In the genomic region with DNA sequence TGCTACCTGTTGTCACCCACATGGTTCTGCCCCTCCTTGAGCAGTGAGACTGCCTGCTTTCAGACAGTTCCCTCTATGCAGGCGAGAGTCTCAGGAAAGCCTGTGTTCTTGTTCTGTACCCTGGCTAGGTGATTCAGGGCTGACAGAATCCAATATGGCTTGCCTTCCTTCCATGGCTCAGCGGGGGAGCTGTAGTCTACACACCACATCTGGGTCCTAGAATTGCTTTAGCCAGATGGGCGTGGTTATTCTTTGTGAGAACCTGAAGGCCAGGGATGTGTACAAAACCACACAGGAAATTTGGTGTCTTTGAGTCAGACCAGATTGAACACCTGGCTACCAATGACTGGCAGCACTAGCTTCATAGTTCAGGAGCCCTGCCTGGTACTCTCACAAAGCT, we compare ENCODE assay signal across 12 mouse cellular contexts. TPM values are rescaled to one million over a fixed set of nuclear protein-coding genes. Genes with fewer than 3 reads are reported as not detected.
A peak's percentile ranks its signal among the peaks of the same experiment; 100 is the strongest.
DNase-seq lines count a peak whose midpoint lies in the region; ATAC-seq and TF ChIP-seq lines count a peak whose summit lies in the region.
"Had no signal": no experiment of that assay in that cellular context is flagged by ENCODE, and none has a peak within 500 bp of the region (broad histone marks: within the 10 kb centered on the region; RNA-seq: fewer than 3 reads in every experiment).

No protein-coding gene starts in this region.

- H3K27me3 ChIP-seq in kidney, postnatal 0 days (ENCODE audit: insufficient read depth, low read length): no peaks in the 10 kb centered on the region
- H3K27me3 ChIP-seq in MEL (ENCODE audit: control insufficient read depth in 1 of 2, insufficient read depth in 2 of 2, low read length in 2 of 2): no peaks in the 10 kb centered on the region
- no peaks in the 10 kb centered on the region for H3K27me3 ChIP-seq in embryonic facial prominence, embryonic 13.5 days

- H3K36me3 ChIP-seq in kidney, postnatal 0 days (ENCODE audit: insufficient read depth, low read length): no peaks in the 10 kb centered on the region
- H3K36me3 ChIP-seq in MEL (ENCODE audit: control insufficient read depth in 1 of 2, insufficient read depth in 2 of 2, low read length in 2 of 2): peaks cover 0 to 17% of the 10 kb centered on the region in 2 experiments; a peak in 2 of 4 replicates
- no peaks in the 10 kb centered on the region for H3K36me3 ChIP-seq in embryonic facial prominence, embryonic 13.5 days

- TF ChIP-seq CTCF in kidney, postnatal 0 days (IDR thresholded peaks at IDR 0.05; ENCODE audit: low read depth): no peak
- TF ChIP-seq CTCF in MEL (IDR thresholded peaks at IDR 0.05 in 2 of 3, conservative IDR thresholded peaks at IDR 0.05 in 1 of 3; ENCODE audit: control insufficient read depth in 1 of 3, insufficient read depth in 1 of 3, low read depth in 2 of 3, low read length in 3 of 3, poor library complexity in 1 of 3, severe bottlenecking in 1 of 3): no peak

- peaks cover 21% of the 10 kb centered on the region for H3K4me1 ChIP-seq in kidney, postnatal 0 days (replicated peaks; ENCODE audit: insufficient read depth, low read length)
- peaks cover 12 to 34% of the 10 kb centered on the region in 2 experiments for H3K4me1 ChIP-seq in MEL (ENCODE audit: control insufficient read depth in 1 of 2, insufficient read depth in 2 of 2, low read length in 2 of 2)
- H3K4me1 ChIP-seq in embryonic facial prominence, embryonic 13.5 days: peaks cover 29% of the 10 kb centered on the region

- no peaks in the 10 kb centered on the region for H3K79me2 ChIP-seq in MEL (ENCODE audit: control insufficient read depth, insufficient read depth, low read length, poor library complexity)

- TF ChIP-seq RAD21 in MEL (IDR thresholded peaks at IDR 0.05; ENCODE audit: low read depth, low read length): no peak

- H3K4me2 ChIP-seq in kidney, postnatal 0 days (ENCODE audit: low read length): no peak overlapping the region
- H3K4me2 ChIP-seq in embryonic facial prominence, embryonic 13.5 days: no peak overlapping the region

- H3K27ac ChIP-seq in kidney, postnatal 0 days: peak overlapping the region; percentile 79
- peak overlapping the region; percentile 28 for H3K27ac ChIP-seq in MEL (ENCODE audit: control insufficient read depth, low read depth, low read length)
- 0 out of 2 replicates have a peak overlapping the region, but pooled peaks have one; percentile 33 for H3K27ac ChIP-seq in embryonic facial prominence, embryonic 13.5 days

- WGBS in kidney, postnatal 0 days: 61% methylated on average over 3 of the region's 3 CpGs
- WGBS in embryonic facial prominence, embryonic 13.5 days: 59% methylated on average over 3 of the region's 3 CpGs

- no peak for ATAC-seq in kidney, postnatal 0 days (replicated peaks; ENCODE audit: low FRiP score, low read depth)
- ATAC-seq in embryonic facial prominence, embryonic 13.5 days (ENCODE audit: insufficient number of reproducible peaks, insufficient read depth, low FRiP score, low TSS enrichment, low read depth): no peak
- ATAC-seq in megakaryocyte progenitor cell, adult 5-6 weeks (replicated peaks; ENCODE audit: poor library complexity): 0 out of 2 replicates have a peak, but pooled peaks have one; percentile 7
- no peak for ATAC-seq in cerebellum, adult (ENCODE audit: insufficient number of reproducible peaks, low FRiP score, low TSS enrichment)
- ATAC-seq: forebrain, embryonic 16.5 days had no signal

- no peak for DNase-seq in kidney, postnatal 0 days (ENCODE audit: low spot score)
- no peak for DNase-seq in kidney, postnatal 14 days
- DNase-seq in MEL (ENCODE audit: low read depth, low spot score): no peak
- no peak for DNase-seq in cerebellum, adult 11-12 months
- DNase-seq: embryo, embryonic 11 days; midbrain, embryonic 14.5 days; right cerebral cortex, postnatal 4 days; thymus, postnatal 36 days had no signal

- H3K4me3 ChIP-seq in kidney, postnatal 0 days (replicated peaks; ENCODE audit: low read depth, low read length): no peak overlapping the region
- H3K4me3 ChIP-seq in MEL (ENCODE audit: control insufficient read depth in 1 of 2, insufficient read depth in 1 of 2, low read depth in 2 of 2, low read length in 2 of 2): no peak overlapping the region
- H3K4me3 ChIP-seq in embryonic facial prominence, embryonic 13.5 days: no peak overlapping the region

- no peak for TF ChIP-seq POLR2A in MEL (IDR thresholded peaks at IDR 0.05; ENCODE audit: control insufficient read depth in 1 of 2, insufficient read depth in 1 of 2, low read depth in 1 of 2, low read length in 2 of 2, poor library complexity in 1 of 2)

- no peak overlapping the region for H3K9ac ChIP-seq in kidney, postnatal 0 days (ENCODE audit: low read depth, low read length)
- H3K9ac ChIP-seq in MEL (ENCODE audit: control insufficient read depth, low read depth, low read length, poor library complexity, severe bottlenecking): peak overlapping the region; percentile 7; the same call in 1 of the 2 replicates
- H3K9ac ChIP-seq in embryonic facial prominence, embryonic 13.5 days: 0 out of 2 replicates have a peak overlapping the region, but pooled peaks have one; percentile 27

- H3K9me3 ChIP-seq in kidney, postnatal 0 days (replicated peaks; ENCODE audit: low read length): no peaks in the 10 kb centered on the region
- no peaks in the 10 kb centered on the region for H3K9me3 ChIP-seq in MEL (replicated peaks; ENCODE audit: insufficient read depth, low read length)
- H3K9me3 ChIP-seq in embryonic facial prominence, embryonic 13.5 days: no peaks in the 10 kb centered on the region

- TF ChIP-seq EP300 in MEL (IDR thresholded peaks at IDR 0.05; ENCODE audit: low read depth in 1 of 2, low read length in 2 of 2): peak in 1 of 2 experiments; percentile 13; a peak in 1 of 4 replicates

TF ChIP-seq in MEL, 35 proteins besides CTCF, POLR2A, EP300 and RAD21:
- TF ChIP-seq TCF12 (IDR thresholded peaks at IDR 0.05; ENCODE audit: low read depth, low read length): no peak
- TF ChIP-seq TAL1 (IDR thresholded peaks at IDR 0.05; ENCODE audit: low read length): no peak
- TF ChIP-seq TBP (IDR thresholded peaks at IDR 0.05; ENCODE audit: low read depth, low read length): no peak
- TF ChIP-seq NRF1 (IDR thresholded peaks at IDR 0.05; ENCODE audit: insufficient read depth, low read depth, low read length, poor library complexity, severe bottlenecking): no peak
- no peak for TF ChIP-seq HCFC1 (IDR thresholded peaks at IDR 0.05; ENCODE audit: low read depth, low read length)
- no peak for TF ChIP-seq CHD2 (IDR thresholded peaks at IDR 0.05; ENCODE audit: low read length)
- TF ChIP-seq MAX (IDR thresholded peaks at IDR 0.05; ENCODE audit: low read length): no peak
- TF ChIP-seq MAFK (IDR thresholded peaks at IDR 0.05; ENCODE audit: borderline replicate concordance, low read depth, low read length): no peak
- TF ChIP-seq ZC3H11A (IDR thresholded peaks at IDR 0.05; ENCODE audit: low read depth, low read length): no peak
- no peak for TF ChIP-seq SMC3 (IDR thresholded peaks at IDR 0.05; ENCODE audit: low read depth, low read length)
- no peak for TF ChIP-seq UBTF (IDR thresholded peaks at IDR 0.05; ENCODE audit: borderline replicate concordance, insufficient read depth, low read depth, low read length)
- no peak for TF ChIP-seq ETS1 (IDR thresholded peaks at IDR 0.05; ENCODE audit: low read depth, low read length)
- TF ChIP-seq KAT2A (conservative IDR thresholded peaks at IDR 0.05; ENCODE audit: low read depth, low read length): no peak
- no peak for TF ChIP-seq GABPA (IDR thresholded peaks at IDR 0.05; ENCODE audit: low read depth, low read length)
- TF ChIP-seq MYC (IDR thresholded peaks at IDR 0.05; ENCODE audit: low read depth, low read length): no peak
- no peak for TF ChIP-seq MXI1 (IDR thresholded peaks at IDR 0.05; ENCODE audit: low read depth, low read length)

RNA-seq across cellular contexts. Expression of gene Kcnq1, which starts 13.7 kb away (rescaled TPM):
- polyA plus RNA-seq in kidney, postnatal 0 days (2015; fragmentation: Nextera tagmentation; extraction: Ambion mirVana): 12.6 and 13.4 TPM in 2 replicates
- 0.85 and 0.96 TPM in 2 replicates for total RNA-seq in MEL (2012; rRNA removed)
- polyA plus RNA-seq in MEL (2012; ENCODE audit: insufficient read depth in 1 of 2, insufficient read length in 2 of 2, low read depth in 1 of 2, low replicate concordance in 2 of 2, missing spikeins in 1 of 2): under 1 TPM in 1 of 2 experiments, not detected in 1; 0.63 TPM
- polyA plus RNA-seq in embryonic facial prominence, embryonic 13.5 days (2015; fragmentation: Nextera tagmentation; extraction: Ambion mirVana): 0.69 and 0.84 TPM in 2 replicates
- not detected in 2 replicates for total RNA-seq in megakaryocyte progenitor cell, adult 5-6 weeks (2015)
- not detected in 2 replicates for total RNA-seq in megakaryocyte progenitor cell, adult 5-6 weeks (2017)

RNA-seq across cellular contexts. Expression of gene Trpm5, which starts 25.4 kb away (rescaled TPM):
- 3.4 and 3.9 TPM in 2 replicates for polyA plus RNA-seq in kidney, postnatal 0 days (2015; fragmentation: Nextera tagmentation; extraction: Ambion mirVana)
- 1.5 and 1.7 TPM in 2 replicates for total RNA-seq in MEL (2012; rRNA removed)
- 1 to 10 TPM in 1 of 2 experiments, not detected in 1; 1.9 TPM for polyA plus RNA-seq in MEL (2012; ENCODE audit: insufficient read depth in 1 of 2, insufficient read length in 2 of 2, low read depth in 1 of 2, low replicate concordance in 2 of 2, missing spikeins in 1 of 2)
- 7.7 and 9.8 TPM in 2 replicates for polyA plus RNA-seq in embryonic facial prominence, embryonic 13.5 days (2015; fragmentation: Nextera tagmentation; extraction: Ambion mirVana)
- total RNA-seq in megakaryocyte progenitor cell, adult 5-6 weeks (2015): not detected in 2 replicates
- total RNA-seq in megakaryocyte progenitor cell, adult 5-6 weeks (2017): not detected in 2 replicates

RNA-seq across cellular contexts. Expression of gene Tssc4, which starts 50.8 kb away (rescaled TPM):
- polyA plus RNA-seq in kidney, postnatal 0 days (2015; fragmentation: Nextera tagmentation; extraction: Ambion mirVana): 69.1 and 72.3 TPM in 2 replicates
- 63.9 and 76.9 TPM in 2 replicates for total RNA-seq in MEL (2012; rRNA removed)
- 10 to 100 TPM in 1 of 2 experiments, not detected in 1; 75.6 TPM for polyA plus RNA-seq in MEL (2012; ENCODE audit: insufficient read depth in 1 of 2, insufficient read length in 2 of 2, low read depth in 1 of 2, low replicate concordance in 2 of 2, missing spikeins in 1 of 2)
- 98.8 and 105 TPM in 2 replicates for polyA plus RNA-seq in embryonic facial prominence, embryonic 13.5 days (2015; fragmentation: Nextera tagmentation; extraction: Ambion mirVana)
- 18.7 and 23.5 TPM in 2 replicates for total RNA-seq in megakaryocyte progenitor cell, adult 5-6 weeks (2015)
- total RNA-seq in megakaryocyte progenitor cell, adult 5-6 weeks (2017): 26.8 and 33.7 TPM in 2 replicates

Comparison
In these comparisons a context has a peak if more than half of its experiments do, and no peak if none do; other contexts are left out.
1. H3K27ac ChIP-seq: peak in every context shown above with its lines; median percentile 79 in kidney, postnatal 0 days; 33 in embryonic facial prominence, embryonic 13.5 days; 28 in MEL.